Mouse (Mus musculus): Measurements from ENCODE around the gene Rpl36a.

Gene Rpl36a

DNA sequence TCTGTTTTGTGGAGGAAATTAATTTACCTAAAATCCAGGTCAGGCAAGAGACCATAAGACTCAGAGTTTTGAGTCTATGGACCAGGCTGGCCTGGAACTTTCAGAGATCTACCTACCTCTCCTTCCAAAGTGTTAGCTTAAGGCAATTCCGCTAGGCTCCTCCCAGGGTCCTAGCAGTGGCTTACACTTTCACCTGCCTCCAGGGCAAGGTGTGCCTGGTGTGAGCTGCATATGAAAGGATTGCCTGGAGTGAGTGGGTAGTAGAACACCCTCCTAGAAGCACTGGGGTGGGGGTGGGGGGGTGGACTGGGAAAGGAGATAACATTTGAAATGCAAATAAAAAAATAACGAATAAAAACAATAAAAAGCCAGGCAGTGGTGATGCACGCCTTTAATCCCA lies 36.2 kb downstream of the Rpl36a start:
- no peak for TF ChIP-seq GATA4 (IDR thresholded peaks at IDR 0.05; ENCODE audit: insufficient replicate concordance, low read length)

DNA sequence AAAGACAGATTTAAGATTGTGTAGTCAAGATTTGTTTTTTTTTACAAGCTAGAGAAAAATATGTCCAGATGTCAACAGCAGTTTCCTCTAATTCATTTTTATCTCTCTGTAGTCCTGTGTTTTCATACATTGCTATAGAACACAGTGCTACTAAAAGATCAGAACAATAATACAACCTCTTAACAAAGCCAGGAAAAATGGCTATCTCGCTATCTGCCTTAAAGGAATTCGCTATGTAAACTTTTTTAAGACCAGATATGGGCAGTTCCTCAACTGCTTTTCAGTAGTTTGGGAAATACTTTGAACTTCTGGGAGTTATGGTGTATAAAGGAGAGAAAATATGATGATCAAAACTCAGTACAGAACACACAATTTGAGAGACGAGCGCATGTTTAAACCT lies 37.9 kb downstream of the Rpl36a start:
- peak; percentile 79 for TF ChIP-seq GATA4 (IDR thresholded peaks at IDR 0.05; ENCODE audit: insufficient replicate concordance, low read length)

DNA sequence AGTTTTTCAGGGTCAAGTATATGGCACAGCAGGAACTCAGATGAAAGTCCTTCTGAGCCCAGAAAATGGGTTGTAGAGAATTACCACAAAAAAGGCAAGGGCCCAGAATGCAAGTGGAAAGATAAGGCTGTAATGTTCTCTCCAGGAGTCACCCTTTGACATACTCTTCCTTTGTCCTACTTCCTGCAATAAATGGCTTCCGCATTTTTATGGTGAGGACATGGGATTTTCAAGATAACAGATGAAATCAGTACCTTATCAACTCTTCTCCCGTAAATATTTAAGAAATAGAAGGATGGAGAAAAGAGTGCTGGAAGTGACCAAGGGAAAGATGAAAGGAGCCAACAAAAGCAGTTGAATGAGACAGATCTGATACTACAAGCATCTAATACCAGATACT lies 42.7 kb downstream of the Rpl36a start:
- TF ChIP-seq GATA4 (IDR thresholded peaks at IDR 0.05; ENCODE audit: insufficient replicate concordance, low read length), result no peak

DNA sequence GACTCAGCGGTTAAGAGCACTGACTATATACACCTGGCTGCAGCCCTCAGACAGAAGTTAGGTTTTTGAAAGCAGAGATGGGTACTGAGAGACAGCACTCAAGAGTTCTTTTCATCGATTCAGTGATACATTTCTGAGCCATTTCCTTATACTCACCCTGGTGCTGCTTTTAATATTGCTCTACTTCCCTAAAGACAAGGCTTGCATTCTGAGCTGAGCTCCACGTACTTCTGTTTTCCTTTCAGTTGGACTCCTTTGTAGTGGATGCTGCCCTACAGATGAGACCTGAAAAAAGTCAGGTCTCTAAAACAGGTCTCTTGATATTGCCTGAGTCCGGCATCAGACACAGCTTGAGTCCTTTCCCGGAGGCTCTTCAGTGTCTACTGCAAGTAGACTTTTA lies 47.3 kb downstream of the Rpl36a start:
- no peak for TF ChIP-seq GATA4 (IDR thresholded peaks at IDR 0.05; ENCODE audit: insufficient replicate concordance, low read length)

DNA sequence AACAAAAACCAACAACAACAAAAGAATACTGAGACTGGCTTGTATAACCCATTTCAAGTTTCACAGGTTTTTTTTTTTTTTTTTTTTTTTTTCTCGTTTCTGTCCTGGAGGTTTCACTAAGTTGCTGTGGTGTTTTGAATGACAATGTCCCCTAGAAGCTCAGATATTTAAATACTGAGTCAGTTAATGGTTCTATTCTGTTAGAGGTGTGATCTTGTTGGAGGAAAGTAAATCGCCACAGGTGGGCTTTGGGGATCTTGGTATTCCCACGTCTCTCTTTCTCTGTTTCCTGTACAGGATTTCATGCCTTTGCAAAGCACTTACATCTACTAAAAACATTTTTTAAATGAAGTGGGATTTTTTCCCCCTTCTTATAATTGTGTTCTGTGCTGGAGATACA lies 49.7 kb downstream of the Rpl36a start:
- no peak for TF ChIP-seq GATA4 (IDR thresholded peaks at IDR 0.05; ENCODE audit: insufficient replicate concordance, low read length)

DNA sequence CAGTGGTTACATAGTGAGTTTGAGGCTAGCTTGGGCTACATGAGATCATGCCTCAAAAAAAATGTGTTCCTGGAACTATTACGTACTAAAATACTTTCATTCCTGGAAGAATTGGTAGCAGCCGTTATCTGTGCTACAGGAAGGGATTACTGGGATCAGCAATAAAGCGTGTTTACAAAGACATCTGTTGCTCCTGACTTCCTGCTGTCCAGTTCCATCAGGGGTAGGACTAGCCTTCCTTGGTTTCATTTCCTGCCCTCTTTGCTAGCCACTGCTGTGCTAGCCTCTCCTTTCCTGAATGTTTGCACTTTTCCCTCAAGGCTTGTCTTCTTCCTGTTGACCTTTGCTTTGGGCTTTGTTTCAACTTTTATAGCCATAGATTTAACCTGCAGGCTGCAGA lies 50.4 kb downstream of the Rpl36a start:
- peak; percentile 72; the same call in 1 of the 2 replicates for TF ChIP-seq GATA4 (IDR thresholded peaks at IDR 0.05; ENCODE audit: insufficient replicate concordance, low read length)
